21 mouse cellular contexts compared by ENCODE assay signal in the genomic region with DNA sequence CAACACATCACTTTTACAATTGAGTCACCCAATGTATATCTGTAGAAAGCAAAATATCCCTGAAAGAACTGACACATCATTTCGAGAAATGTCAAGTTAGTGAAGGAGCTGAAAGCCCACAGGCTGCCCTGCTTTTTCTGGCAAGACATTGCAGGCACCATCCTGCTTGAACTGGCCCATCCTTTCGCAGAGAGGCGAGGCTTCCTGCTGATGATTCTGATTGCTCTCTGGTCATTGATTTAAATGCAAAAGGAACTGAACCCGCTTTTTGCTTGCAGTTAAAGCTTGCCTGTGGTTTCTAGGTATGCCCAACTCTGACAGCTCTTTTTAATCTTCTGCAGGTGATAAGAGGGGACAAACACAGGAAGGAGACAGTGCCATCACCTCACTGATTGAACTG.
"Had no signal": no experiment of that assay in that cellular context is flagged by ENCODE, and none has a peak within 500 bp of the region (broad histone marks: within the 10 kb centered on the region; RNA-seq: fewer than 3 reads in every experiment).

No protein-coding gene starts in this region.

- H3K36me3 ChIP-seq: limb, embryonic 12.5 days; limb, embryonic 15.5 days; midbrain, embryonic 12.5 days had no signal

- DNase-seq: kidney, postnatal 25 days; layer of hippocampus, adult 9-11 months; liver, postnatal 0 days; lung, embryonic 14.5 days; right cerebral cortex, adult 18-20 months; right cerebral cortex, postnatal 14 days; right cerebral cortex, postnatal 4 days; thymus, adult 2 months; thymus, postnatal 14 days; thymus, postnatal 4 days had no signal

- H3K4me1 ChIP-seq: limb, embryonic 12.5 days; limb, embryonic 15.5 days; midbrain, embryonic 12.5 days had no signal

- H3K4me2 ChIP-seq: limb, embryonic 12.5 days; limb, embryonic 15.5 days; liver, embryonic 11.5 days; lung, embryonic 14.5 days; midbrain, embryonic 12.5 days had no signal

- H3K9ac ChIP-seq: limb, embryonic 12.5 days; limb, embryonic 15.5 days; liver, embryonic 14.5 days; liver, postnatal 0 days; lung, embryonic 14.5 days; midbrain, embryonic 12.5 days had no signal

- H3K9me3 ChIP-seq: limb, embryonic 12.5 days; limb, embryonic 15.5 days; midbrain, embryonic 12.5 days had no signal

- H3K27me3 ChIP-seq: limb, embryonic 12.5 days; limb, embryonic 15.5 days; midbrain, embryonic 12.5 days had no signal

- ATAC-seq: liver, postnatal 0 days; lung, postnatal 0 days; midbrain, embryonic 16.5 days had no signal

- H3K27ac ChIP-seq: kidney, postnatal 0 days; layer of hippocampus, adult 2 months; limb, embryonic 12.5 days; limb, embryonic 15.5 days; liver, embryonic 14.5 days; macrophage; midbrain, embryonic 12.5 days; stomach, postnatal 0 days had no signal

- H3K4me3 ChIP-seq: layer of hippocampus, adult 2 months; limb, embryonic 12.5 days; limb, embryonic 15.5 days; midbrain, embryonic 12.5 days had no signal
